Mouse (Mus musculus) CD4-positive, CD25-positive, alpha-beta regulatory T cell, adult 2 months (primary cell): ENCODE data around the gene Rps27rt.
"Not testable (repeated sequence)": the region's sequence is repeated elsewhere in the genome, so short reads cannot be mapped to it uniquely, and the experiment has no call there.

Experiments
- DNase-seq: peaks from one replicate; pipeline ENCODE4 v3.0.0-alpha.2; 2012; ENCODE audit warnings: low read depth, low spot score

Rps27rt gene

GRCm38 (mm10) chr9:114982689-114983360 is at the start of gene Rps27rt:
Gene Rps27rt, minus strand, starts transcription at chr9:114982739.
- no peak for DNase-seq

- not testable (repeated sequence) for DNase-seq
Measured at GRCm38 (mm10) chr9:115031046-115031445, 48.5 kb upstream of the Rps27rt start.

GRCm38 (mm10) chr9:115030581-115030980 is 48.0 kb upstream of the Rps27rt start:
- no peak for DNase-seq

GRCm38 (mm10) chr9:115029307-115029706 is 46.8 kb upstream of the Rps27rt start:
- no peak for DNase-seq

DNA sequence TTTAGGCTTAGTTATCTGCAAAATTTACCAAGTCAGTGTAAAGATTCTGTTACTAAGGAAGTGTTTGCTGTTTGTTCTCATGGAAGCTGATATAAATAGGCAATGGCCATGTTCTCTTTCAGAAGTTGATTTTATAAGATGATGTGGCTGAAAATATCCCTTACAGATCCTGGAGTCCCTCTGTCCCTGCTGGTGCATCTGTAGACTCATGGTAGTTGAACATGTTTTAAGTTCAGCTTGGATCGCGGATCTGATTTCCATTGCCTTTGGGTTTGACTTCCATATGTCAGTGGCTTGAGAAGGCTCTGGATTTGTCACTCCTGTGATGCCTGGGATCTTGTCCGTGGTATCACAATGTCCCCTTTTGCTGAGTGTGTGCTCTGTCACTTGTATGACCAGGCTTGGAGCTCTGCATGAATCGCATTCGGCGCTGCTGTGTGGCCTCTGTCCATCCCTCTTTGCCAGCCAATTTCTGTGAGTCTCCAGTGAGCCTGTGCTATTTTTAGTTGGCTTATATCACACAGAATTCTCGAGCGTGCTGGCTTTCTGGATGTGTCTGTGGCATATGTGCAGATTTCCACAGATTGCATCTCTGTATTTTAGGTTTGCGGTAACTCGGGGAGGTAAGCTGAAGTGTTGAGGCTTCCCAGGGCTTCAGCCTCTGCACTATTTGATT is 41.3 kb upstream of the Rps27rt start:
- no peak for DNase-seq

DNA sequence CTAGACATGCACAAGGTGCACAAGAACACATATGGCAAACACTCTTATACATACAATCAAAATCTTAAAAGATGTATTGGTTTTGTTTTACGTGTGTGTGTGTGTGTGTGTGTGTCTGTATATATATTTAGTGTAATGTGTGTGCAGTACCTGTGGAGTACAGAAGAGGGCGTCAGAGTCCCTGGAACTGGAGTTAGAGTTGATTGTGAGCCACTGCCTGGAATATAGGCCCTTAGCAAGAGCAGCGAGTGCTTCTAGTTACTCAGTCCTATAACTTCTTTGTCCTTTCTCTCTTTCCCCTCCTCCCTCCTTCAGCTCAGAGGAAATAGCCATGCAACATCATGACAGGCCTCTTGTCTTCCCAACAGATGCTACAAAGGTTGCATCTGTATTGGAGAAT is 40.6 kb upstream of the Rps27rt start:
- no peak for DNase-seq

DNA sequence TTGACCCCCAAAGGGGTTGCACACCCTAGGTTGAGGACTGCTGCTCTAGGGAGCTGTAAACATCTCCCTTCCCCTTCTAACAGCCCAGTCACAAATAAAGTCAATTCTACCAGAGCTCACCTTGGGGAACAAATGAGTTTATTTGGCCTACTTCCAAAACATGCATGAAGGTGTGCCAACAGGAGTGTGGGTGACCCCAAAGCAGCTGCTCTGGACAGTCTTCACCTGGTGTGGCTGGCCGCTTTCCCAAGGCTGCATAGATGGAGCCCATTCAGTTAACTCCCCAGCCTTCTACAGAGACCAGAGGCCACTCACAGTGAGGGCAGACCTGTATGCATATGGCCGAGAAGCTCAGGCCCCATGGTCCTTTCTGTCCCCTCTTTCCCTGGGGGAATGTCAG is 38.9 kb upstream of the Rps27rt start:
- no peak for DNase-seq

- DNase-seq, result no peak
Measured at GRCm38 (mm10) chr9:115020141-115020540, 37.6 kb upstream of the Rps27rt start.

- no peak for DNase-seq
Measured at GRCm38 (mm10) chr9:115012367-115012766, 29.8 kb upstream of the Rps27rt start.

GRCm38 (mm10) chr9:115008194-115008593 is 25.7 kb upstream of the Rps27rt start:
- DNase-seq, result no peak

DNA sequence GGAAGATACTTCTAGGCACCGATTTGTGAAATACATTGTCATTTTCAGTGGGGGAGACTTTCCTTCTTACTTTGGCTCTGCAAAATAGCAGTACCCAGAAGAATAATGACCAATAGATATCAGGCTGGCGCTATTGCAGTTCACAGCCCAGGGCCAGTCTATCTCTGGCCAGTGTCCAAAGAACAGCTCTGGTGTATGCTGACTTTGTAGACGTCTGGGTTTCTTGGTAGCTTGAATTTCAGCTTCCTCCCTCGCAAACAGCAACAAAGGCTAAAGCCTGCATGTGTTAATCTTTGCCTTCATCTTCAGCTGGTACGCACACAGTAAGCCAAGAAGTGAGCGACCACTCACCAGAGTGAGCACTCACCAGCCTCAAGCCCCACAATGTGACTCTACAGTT is 25.2 kb upstream of the Rps27rt start:
- no peak for DNase-seq

- DNase-seq, result no peak
Measured at GRCm38 (mm10) chr9:115005446-115005845, 22.9 kb upstream of the Rps27rt start.

GRCm38 (mm10) chr9:114999771-115000146 is 17.2 kb upstream of the Rps27rt start:
- no peak for DNase-seq

- DNase-seq, result no peak
Measured at GRCm38 (mm10) chr9:114999010-114999770, 16.7 kb upstream of the Rps27rt start.

- DNase-seq, result no peak
Measured at GRCm38 (mm10) chr9:114996489-114996888, 13.9 kb upstream of the Rps27rt start.

- no peak for DNase-seq
Measured at GRCm38 (mm10) chr9:114995716-114996115, 13.2 kb upstream of the Rps27rt start.

GRCm38 (mm10) chr9:114995250-114995649 is 12.7 kb upstream of the Rps27rt start:
- DNase-seq, result no peak

DNA sequence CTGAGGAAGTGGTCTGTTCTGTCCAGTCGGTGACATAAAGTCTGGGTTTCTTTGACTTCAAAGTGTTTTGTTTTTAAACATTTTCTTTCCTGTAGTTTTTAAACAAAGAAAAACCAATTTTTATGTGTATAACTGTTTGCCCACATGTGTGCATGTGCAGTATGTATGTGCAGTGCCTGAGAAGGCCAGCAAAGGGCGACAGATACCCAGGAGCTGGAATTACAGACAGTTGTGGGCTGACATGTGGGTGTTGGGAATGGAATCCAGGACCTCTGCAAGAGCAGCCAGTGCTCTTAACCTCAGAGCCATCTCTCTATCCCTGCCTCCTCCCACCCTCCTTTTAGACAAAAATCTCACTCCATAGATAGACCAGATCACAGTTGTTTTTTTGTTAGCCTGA is 10.0 kb upstream of the Rps27rt start:
- DNase-seq, result no peak

GRCm38 (mm10) chr9:114990421-114990820 is 7.9 kb upstream of the Rps27rt start:
- no peak for DNase-seq

DNA sequence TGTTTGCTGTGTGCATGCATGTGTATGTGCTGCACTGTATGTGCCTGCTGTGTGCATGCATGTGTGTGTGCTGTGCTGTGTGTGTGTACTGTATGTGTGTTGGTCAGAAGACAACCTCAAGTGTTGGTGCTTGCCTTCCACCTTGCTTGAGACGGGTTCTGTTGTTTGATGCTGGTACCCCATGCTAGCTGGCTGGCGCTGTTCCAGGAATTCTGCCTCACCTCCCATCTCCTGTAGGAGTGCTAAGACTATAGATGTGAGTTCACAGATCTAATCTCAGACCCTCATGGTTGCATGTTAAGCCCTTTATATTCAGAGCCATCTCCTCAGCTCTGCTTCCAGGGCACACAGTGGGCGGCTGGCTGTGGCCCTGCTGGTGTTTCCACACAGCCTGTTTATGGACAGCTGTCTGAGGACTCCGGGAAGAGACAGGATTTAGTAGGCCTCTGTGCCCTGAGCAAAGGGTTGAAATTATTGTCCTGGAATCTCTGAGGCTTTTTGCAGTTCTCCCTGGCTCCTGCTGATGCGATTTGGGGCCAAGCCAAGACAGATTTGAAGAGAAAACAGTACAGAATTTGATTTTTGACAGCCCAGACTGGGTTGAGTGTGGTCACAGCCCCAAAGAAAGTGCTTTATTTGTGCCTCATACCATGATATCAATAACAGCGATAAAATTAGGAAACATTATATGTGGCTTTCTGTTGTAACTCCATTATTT is 6.2 kb upstream of the Rps27rt start:
- DNase-seq, result no peak

GRCm38 (mm10) chr9:114988029-114988428 is 5.5 kb upstream of the Rps27rt start:
- no peak for DNase-seq

DNA sequence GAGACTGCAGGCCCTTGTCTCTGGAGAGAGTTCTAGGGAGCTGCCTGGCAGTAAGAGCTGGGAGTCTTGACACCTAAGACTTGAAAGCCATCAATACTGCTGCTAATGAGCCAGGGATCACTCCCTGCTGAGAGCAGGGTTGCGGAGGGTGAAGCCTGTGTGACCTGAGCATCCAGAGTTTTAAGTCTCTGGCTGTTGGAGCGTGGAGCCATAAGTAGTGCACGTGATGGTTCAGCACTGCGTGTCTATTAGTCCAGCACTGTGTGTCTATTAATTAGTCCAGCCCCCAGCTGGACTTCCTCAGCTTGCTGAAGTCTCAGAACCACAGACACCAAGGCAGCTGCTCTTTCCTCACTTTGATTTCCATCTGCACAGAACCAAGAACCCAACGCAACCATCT is 3.8 kb upstream of the Rps27rt start:
- DNase-seq, result no peak
